Mouse (Mus musculus) lung, postnatal 0 days (tissue): ENCODE measurements around the gene Tbc1d8b. TPM values are rescaled to one million over a fixed set of nuclear protein-coding genes. Genes with fewer than 3 reads are reported as not detected.

ENCODE experiments used
- ATAC-seq: fragments of 200-750 bp; cut with Nextera tagmentation; 2 replicates; pipeline ENCODE4 v1.8.0; 2017; ENCODE audit warnings: moderate library complexity
- DNase-seq: peaks from one replicate; pipeline ENCODE4 v3.0.0-alpha.2; 2016; ENCODE audit warnings: low spot score
- H3K27ac ChIP-seq: fragments of 300-500 bp; sonication (generic); 2 replicates; pipeline ENCODE4 v1.5.1; 2014; ENCODE audit warnings: antibody characterized with exemption, mild to moderate bottlenecking, low read length, mixed read lengths
- H3K27me3 ChIP-seq: fragments of 300-500 bp; sonication (generic); replicated peaks from 2 replicates; pipeline ENCODE4 v1.6.1; 2014; ENCODE audit warnings: low read length, mixed read lengths; ENCODE audit not compliant: insufficient read depth
- H3K36me3 ChIP-seq: fragments of 300-500 bp; sonication (generic); 2 replicates; pipeline ENCODE4 v1.6.1; 2014; ENCODE audit warnings: low read length, mixed read lengths; ENCODE audit not compliant: insufficient read depth
- H3K4me1 ChIP-seq: fragments of 300-500 bp; sonication (generic); 2 replicates; pipeline ENCODE4 v1.6.1; 2014; ENCODE audit warnings: antibody characterized with exemption, low read depth, low read length, mixed read lengths; ENCODE audit not compliant: insufficient read depth
- H3K4me2 ChIP-seq: fragments of 300-500 bp; sonication (generic); replicated peaks from 2 replicates; pipeline ENCODE4 v1.6.1; 2014; ENCODE audit warnings: low read depth, mild to moderate bottlenecking, low read length, moderate library complexity, mixed read lengths
- H3K4me3 ChIP-seq: fragments of 300-500 bp; sonication (generic); 2 replicates; pipeline ENCODE4 v1.5.1; 2014; ENCODE audit warnings: low read depth, low read length
- H3K9ac ChIP-seq: fragments of 300-500 bp; sonication (generic); replicated peaks from 2 replicates; pipeline ENCODE4 v1.6.1; 2014; ENCODE audit warnings: low read depth, mild to moderate bottlenecking
- H3K9me3 ChIP-seq: fragments of 300-500 bp; sonication (generic); 2 replicates; pipeline ENCODE4 v1.6.1; 2016; ENCODE audit warnings: low read length, mixed read lengths
- CTCF ChIP-seq: IDR thresholded peaks from 2 replicates; pipeline ENCODE4 v1.5.1; 2016; ENCODE audit warnings: antibody characterized with exemption, mild to moderate bottlenecking
- WGBS: fragments of 180-500 bp; shearing (Covaris S2); extraction: QIAGEN DNeasy Blood & Tissue Kit; methylation state at CpG from one replicate; pipeline ENCODE4 v1.1.7; 2014; 5-methylcytosine and 5-hydroxymethylcytosine counted together
- polyA plus RNA-seq: library from polyadenylated mRNA; unstranded; fragments of >200 nt; fragmentation: Nextera tagmentation; extraction: Ambion mirVana; gene quantifications from 2 replicates; pipeline ENCODE4 v1.2.1, GENCODE M21; 2015

Gene Tbc1d8b
- polyA plus RNA-seq, 1 experiment from 2014 or later: 2.2 TPM

GRCm38 (mm10) chrX:139800406-139800878 is 115.6 kb downstream of the Tbc1d8b start, which contains the start of gene Cldn2:
Gene Cldn2 (plus strand): TSS chrX:139800828.
- Histone ChIP-seq H3K4me1 (no peaks in the 10 kb centered on the region), H3K4me2 (no peak within 1 kb of the TSS), H3K9me3 (no peaks in the 10 kb centered on the region), H3K9ac (no peak within 1 kb of the TSS), H3K27ac (no peak within 1 kb of the TSS), H3K27me3 (no peaks in the 10 kb centered on the region), H3K36me3 (no peaks in the 10 kb centered on the region), H3K4me3 (no peak within 1 kb of the TSS)
- no peak for TF ChIP-seq CTCF
- 50% methylated on average over 8 of the region's 8 CpGs for WGBS
- DNase-seq: no peak
- ATAC-seq: no peak

Other genes with a start within 250 kb of the Tbc1d8b start
- gene D330045A20Rik, start 204.6 kb upstream of the Tbc1d8b start, polyA plus RNA-seq: 0.07 and 0.13 TPM in 2 replicates
- 4.6 and 4.9 TPM in 2 replicates for gene Rnf128, start 121.7 kb upstream of the Tbc1d8b start, polyA plus RNA-seq
- 0.20 and 0.30 TPM in 2 replicates for gene Gm15013, start 29.5 kb downstream of the Tbc1d8b start, polyA plus RNA-seq
- gene Ripply1, start 97.4 kb downstream of the Tbc1d8b start, polyA plus RNA-seq: not detected in 2 replicates
- 0.86 and 1.3 TPM in 2 replicates for gene Cldn2, start 115.8 kb downstream of the Tbc1d8b start, polyA plus RNA-seq
- gene Morc4, start 186.7 kb downstream of the Tbc1d8b start, polyA plus RNA-seq: 5.0 and 6.4 TPM in 2 replicates